Mouse (Mus musculus): ENCODE data around the gene Oas2. TPM values are rescaled to one million over a fixed set of nuclear protein-coding genes. Genes with fewer than 3 reads are reported as not detected.
A peak's percentile ranks its signal among the peaks of the same experiment; 100 is the strongest.
"Not testable (repeated sequence)": the region's sequence is repeated elsewhere in the genome, so short reads cannot be mapped to it uniquely, and the experiment has no call there.

Oas2 gene
- under 1 TPM; 0.63 to 0.89 (median 0.66) TPM for total RNA-seq (2022)

GRCm38 (mm10) chr5:120749688-120750087, at the start of gene Oas2:
Gene Oas2, minus strand, starts transcription at chr5:120749853.
- no peak for DNase-seq

GRCm38 (mm10) chr5:120798943-120799342, 49.3 kb upstream of the Oas2 start:
- DNase-seq = not testable (repeated sequence)

- DNase-seq = not testable (repeated sequence)
These were observed 48.5 kb upstream of the Oas2 start for GRCm38 (mm10) chr5:120798147-120798546.

- DNase-seq = not testable (repeated sequence)
These were observed 45.9 kb upstream of the Oas2 start, which contains the start of gene Oas1e for GRCm38 (mm10) chr5:120795480-120796034. Gene Oas1e, minus strand, starts transcription at chr5:120795530.

GRCm38 (mm10) chr5:120793043-120793442, 43.4 kb upstream of the Oas2 start:
- no peak for DNase-seq

- no peak for DNase-seq
These were observed 37.4 kb upstream of the Oas2 start for GRCm38 (mm10) chr5:120787042-120787441.

- no peak for DNase-seq
These were observed 32.8 kb upstream of the Oas2 start for GRCm38 (mm10) chr5:120782446-120782845.

- no peak for DNase-seq
These were observed 32.0 kb upstream of the Oas2 start for GRCm38 (mm10) chr5:120781646-120782045.

GRCm38 (mm10) chr5:120779922-120780321, 30.3 kb upstream of the Oas2 start:
- no peak for DNase-seq

- no peak for DNase-seq
These were observed 29.3 kb upstream of the Oas2 start for GRCm38 (mm10) chr5:120778941-120779340.

GRCm38 (mm10) chr5:120777478-120777877, 27.8 kb upstream of the Oas2 start, which contains the start of gene Oas3:
Gene Oas3, minus strand, starts transcription at chr5:120777661.
- DNase-seq = no peak

- no peak for DNase-seq
These were observed 27.1 kb upstream of the Oas2 start for GRCm38 (mm10) chr5:120776801-120777200.

- DNase-seq = no peak
These were observed 25.8 kb upstream of the Oas2 start for GRCm38 (mm10) chr5:120775287-120775985.

GRCm38 (mm10) chr5:120769396-120769795, 19.7 kb upstream of the Oas2 start:
- DNase-seq = no peak

- DNase-seq = no peak
These were observed 15.4 kb upstream of the Oas2 start for GRCm38 (mm10) chr5:120765010-120765409.

- no peak for DNase-seq
These were observed 12.2 kb upstream of the Oas2 start for GRCm38 (mm10) chr5:120761901-120762300.

GRCm38 (mm10) chr5:120754215-120754614, 4.6 kb upstream of the Oas2 start:
- DNase-seq = no peak

GRCm38 (mm10) chr5:120752786-120753185, 3.1 kb upstream of the Oas2 start:
- DNase-seq = peak; percentile 17

- DNase-seq = no peak
These were observed 1.6 kb upstream of the Oas2 start for GRCm38 (mm10) chr5:120751206-120751605.

- DNase-seq = no peak
These were observed 3.2 kb downstream of the Oas2 start for GRCm38 (mm10) chr5:120746451-120746850.

- DNase-seq = no peak
These were observed 7.5 kb downstream of the Oas2 start for GRCm38 (mm10) chr5:120742125-120742524.

GRCm38 (mm10) chr5:120734380-120734990, 15.2 kb downstream of the Oas2 start:
- DNase-seq = no peak

- DNase-seq = no peak
These were observed 16.0 kb downstream of the Oas2 start for GRCm38 (mm10) chr5:120733696-120734095.

- DNase-seq = no peak
These were observed 16.9 kb downstream of the Oas2 start for GRCm38 (mm10) chr5:120732740-120733139.

All from adrenal gland, adult 8-10 months (tissue).